Mouse (Mus musculus) liver, embryonic 13.5 days (tissue): Measurements from ENCODE around the gene Gnpnat1. TPM values are rescaled to one million over a fixed set of nuclear protein-coding genes. Genes with fewer than 3 reads are reported as not detected.
A peak's percentile ranks its signal among the peaks of the same experiment; 100 is the strongest.
"Not testable (repeated sequence)": the region's sequence is repeated elsewhere in the genome, so short reads cannot be mapped to it uniquely, and the experiment has no call there.

Source experiments
- ATAC-seq: fragments of 200-750 bp; cut with Nextera tagmentation; 2 replicates; pipeline ENCODE4 v1.8.0; 2017; ENCODE audit warnings: low read depth, mild to moderate bottlenecking, moderate number of reproducible peaks, moderate library complexity
- DNase-seq: peaks from one replicate; pipeline ENCODE4 v3.0.0; 2022
- H3K27ac ChIP-seq: fragments of 300-500 bp; sonication (generic); 2 replicates; pipeline ENCODE4 v1.5.1; 2015; ENCODE audit warnings: moderate library complexity, mild to moderate bottlenecking, inconsistent platforms
- H3K27me3 ChIP-seq: fragments of 300-500 bp; sonication (generic); 2 replicates; pipeline ENCODE4 v1.6.1; 2015; ENCODE audit warnings: mild to moderate bottlenecking, inconsistent platforms
- H3K36me3 ChIP-seq: fragments of 300-500 bp; sonication (generic); 2 replicates; pipeline ENCODE4 v1.6.1; 2015; ENCODE audit warnings: mild to moderate bottlenecking, inconsistent platforms
- H3K4me1 ChIP-seq: fragments of 300-500 bp; sonication (generic); replicated peaks from 2 replicates; pipeline ENCODE4 v1.6.1; 2015; ENCODE audit warnings: inconsistent platforms
- H3K4me2 ChIP-seq: fragments of 300-500 bp; sonication (generic); 2 replicates; pipeline ENCODE4 v1.6.1; 2015; ENCODE audit warnings: inconsistent platforms, mild to moderate bottlenecking, moderate library complexity
- H3K4me3 ChIP-seq: fragments of 300-500 bp; sonication (generic); replicated peaks from 2 replicates; pipeline ENCODE4 v1.5.1; 2015; ENCODE audit warnings: mild to moderate bottlenecking, inconsistent platforms
- H3K9ac ChIP-seq: fragments of 300-500 bp; sonication (generic); 2 replicates; pipeline ENCODE4 v1.6.1; 2015; ENCODE audit warnings: mild to moderate bottlenecking, inconsistent platforms
- H3K9me3 ChIP-seq: fragments of 300-500 bp; sonication (generic); replicated peaks from 2 replicates; pipeline ENCODE4 v1.6.1; 2016; ENCODE audit warnings: inconsistent platforms
- WGBS: fragments of 180-500 bp; shearing (Covaris S2); methylation state at CpG from one replicate; pipeline ENCODE4 v1.1.7; 2015; ENCODE audit not compliant: insufficient replicate concordance; 5-methylcytosine and 5-hydroxymethylcytosine counted together
- polyA plus RNA-seq: library from polyadenylated mRNA; unstranded; fragments of >200 nt; fragmentation: Nextera tagmentation; extraction: Ambion mirVana; gene quantifications from 2 replicates; pipeline ENCODE4 v1.2.1, GENCODE M21; 2015

Gene Gnpnat1
- 31.9 and 39.9 TPM in 2 replicates for polyA plus RNA-seq

DNA sequence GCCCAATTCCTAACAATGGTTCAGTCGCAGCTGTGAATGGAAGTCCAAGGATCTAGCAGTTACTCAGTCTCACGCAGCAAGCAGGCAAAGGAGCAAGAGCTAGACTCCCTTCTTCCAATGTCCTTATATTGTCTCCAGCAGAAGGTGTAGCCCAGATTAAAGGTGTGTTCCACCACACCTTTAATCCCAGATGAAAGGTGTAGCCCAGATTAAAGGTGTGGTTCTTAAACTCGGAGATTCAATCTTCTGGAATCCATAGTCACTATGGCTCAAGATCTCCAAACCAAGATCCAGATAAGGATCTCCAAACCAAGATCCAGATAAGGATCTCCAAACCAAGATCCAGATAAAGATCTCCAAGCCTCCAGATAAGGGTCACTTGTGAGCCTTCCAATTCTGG is at the start of gene Gnpnat1:
Gene Gnpnat1 (minus strand): TSS at position 101 of the 400 bp plus-strand sequence.
- ATAC-seq, H3K27me3 ChIP-seq, H3K4me2 ChIP-seq, H3K4me1 ChIP-seq, H3K27ac ChIP-seq, H3K9me3 ChIP-seq, DNase-seq, H3K9ac ChIP-seq, H3K36me3 ChIP-seq, H3K4me3 ChIP-seq: not testable (repeated sequence)
- 68% methylated on average over 2 of the region's 3 CpGs for WGBS

DNA sequence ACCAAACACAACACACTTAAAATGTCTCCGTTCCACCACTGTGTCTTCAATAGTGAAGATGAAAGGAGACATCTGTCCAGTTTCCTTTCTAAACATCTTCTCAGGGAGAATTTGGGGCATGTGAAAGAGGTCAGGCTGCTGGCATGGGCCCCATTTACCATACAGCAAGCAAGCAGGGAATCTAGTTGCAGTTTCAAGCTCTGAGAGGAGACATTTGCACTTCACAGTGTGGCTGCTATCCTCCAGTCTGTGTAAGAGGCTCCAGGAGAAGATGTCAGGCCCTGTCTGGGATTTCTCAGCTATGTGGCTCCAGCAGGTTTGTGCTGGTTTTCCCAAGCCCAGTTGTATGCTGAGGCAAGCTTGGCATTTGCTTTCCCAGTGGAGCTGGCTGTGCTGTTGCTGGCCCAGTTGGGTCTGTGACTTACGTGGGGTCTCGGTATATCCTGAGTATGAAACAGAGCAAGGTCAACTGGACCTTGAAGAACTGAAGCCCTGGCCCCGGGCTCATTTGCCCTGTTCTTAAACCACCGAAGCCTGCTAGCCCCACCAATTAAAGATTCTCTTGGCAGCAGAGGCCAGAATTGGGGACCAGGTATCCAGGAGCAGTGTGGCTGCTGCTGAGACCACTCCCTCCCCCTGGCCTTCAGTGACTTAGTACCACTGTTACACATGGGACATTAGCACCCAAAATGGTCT is 49.0 kb upstream of the Gnpnat1 start:
- Histone ChIP-seq H3K9ac (no peak overlapping the region), H3K9me3 (no peaks in the 10 kb centered on the region), H3K27me3 (no peaks in the 10 kb centered on the region), H3K4me1 (peaks cover 56% of the 10 kb centered on the region), H3K4me2 (no peak overlapping the region), H3K27ac (peak overlapping the region; percentile 57), H3K36me3 (no peaks in the 10 kb centered on the region), H3K4me3 (no peak overlapping the region)
- ATAC-seq (no peak), DNase-seq (no peak)
- WGBS, result 73% methylated on average over 5 of the region's 5 CpGs

DNA sequence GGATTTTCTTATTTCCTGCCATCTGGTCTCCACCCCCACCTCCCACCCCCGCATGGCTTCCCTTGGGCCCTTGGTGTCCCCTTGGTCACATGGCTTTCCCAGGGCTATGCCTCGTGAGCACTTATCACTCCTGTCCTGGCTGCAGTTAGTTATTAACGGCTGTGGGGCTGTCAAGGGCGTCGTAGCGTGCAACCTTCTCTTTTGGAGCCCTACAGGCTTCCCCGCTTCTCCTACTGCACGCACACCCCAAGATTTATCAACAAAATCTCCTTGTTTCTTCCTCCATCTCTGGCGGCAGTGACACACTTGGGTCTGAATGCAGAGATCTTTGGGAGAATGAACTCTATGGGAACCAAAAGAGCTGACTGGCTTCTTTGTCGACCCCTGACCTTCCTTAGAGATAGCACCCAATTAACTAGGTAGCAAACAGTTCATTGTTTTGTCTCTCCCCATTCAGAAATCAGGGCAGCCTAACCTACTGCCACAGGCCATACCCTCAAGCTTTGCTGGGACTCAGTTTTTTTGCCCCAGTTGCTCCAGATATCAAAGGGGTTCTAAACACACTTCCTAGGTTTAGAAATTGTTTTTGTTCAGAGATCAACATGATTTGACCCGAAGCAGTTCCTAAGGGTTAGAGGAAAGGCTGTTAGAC is 48.3 kb upstream of the Gnpnat1 start:
- Histone ChIP-seq H3K9me3 (no peaks in the 10 kb centered on the region), H3K36me3 (no peaks in the 10 kb centered on the region), H3K4me3 (no peak overlapping the region), H3K4me1 (peaks cover 56% of the 10 kb centered on the region), H3K4me2 (peak overlapping the region; percentile 22; the same call in 1 of the 2 replicates), H3K9ac (no peak overlapping the region), H3K27ac (peak overlapping the region; percentile 57), H3K27me3 (no peaks in the 10 kb centered on the region)
- ATAC-seq, result peak; percentile 72
- DNase-seq, result no peak
- 7% methylated on average over 11 of the region's 11 CpGs for WGBS

DNA sequence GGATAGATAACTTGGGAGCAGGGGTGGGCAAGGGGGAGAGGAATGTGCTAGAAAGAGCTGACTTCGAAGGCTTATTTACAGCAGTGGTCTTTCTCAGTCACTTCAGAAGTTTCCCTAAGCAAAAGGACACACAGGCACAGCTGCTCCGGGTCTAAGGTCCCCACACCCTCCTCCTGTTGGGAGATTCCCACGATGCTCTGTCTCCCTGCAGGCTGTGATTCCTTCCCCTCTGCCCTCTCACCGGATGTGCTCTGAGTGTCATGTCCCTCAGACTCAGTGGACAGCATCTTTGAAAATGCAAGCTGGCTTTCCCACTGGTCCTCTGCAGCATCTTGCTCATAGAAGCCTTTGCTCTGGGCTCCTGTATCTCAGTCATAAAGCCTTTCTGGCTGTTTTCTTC is 47.4 kb upstream of the Gnpnat1 start:
- 41% methylated on average over 4 of the region's 4 CpGs for WGBS
- Histone ChIP-seq H3K4me3 (no peak overlapping the region), H3K4me2 (no peak overlapping the region), H3K4me1 (peaks cover 56% of the 10 kb centered on the region), H3K9me3 (no peaks in the 10 kb centered on the region), H3K27me3 (no peaks in the 10 kb centered on the region), H3K36me3 (no peaks in the 10 kb centered on the region), H3K9ac (no peak overlapping the region), H3K27ac (peak overlapping the region; percentile 57)
- ATAC-seq (no peak), DNase-seq (no peak)

DNA sequence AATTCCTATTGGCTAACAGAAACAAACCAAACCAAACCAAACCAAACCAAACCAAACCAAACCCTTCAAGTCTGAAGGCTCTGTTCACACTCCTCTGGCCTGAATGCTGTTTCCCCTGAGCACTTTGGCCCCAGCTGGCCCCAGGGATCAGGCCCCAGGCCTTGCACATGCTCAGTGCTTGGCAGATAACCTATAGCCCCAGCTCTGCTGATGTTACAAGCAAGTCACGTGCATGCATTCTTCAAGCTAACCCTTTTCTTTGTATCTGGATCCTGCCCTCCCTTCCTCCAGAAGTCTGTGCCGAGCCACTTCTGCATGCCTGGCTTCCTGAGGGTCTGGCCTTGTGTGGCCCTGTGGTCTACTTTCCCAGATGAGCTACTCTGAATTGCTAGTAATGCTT is 46.4 kb upstream of the Gnpnat1 start:
- Histone ChIP-seq H3K9ac (no peak overlapping the region), H3K4me1 (peaks cover 48% of the 10 kb centered on the region), H3K9me3 (no peaks in the 10 kb centered on the region), H3K27me3 (no peaks in the 10 kb centered on the region), H3K36me3 (no peaks in the 10 kb centered on the region), H3K4me2 (no peak overlapping the region), H3K27ac (no peak overlapping the region), H3K4me3 (no peak overlapping the region)
- DNase-seq (no peak), ATAC-seq (peak; percentile 40; the same call in 1 of the 2 replicates)
- WGBS, result 19% methylated on average over 2 of the region's 2 CpGs

DNA sequence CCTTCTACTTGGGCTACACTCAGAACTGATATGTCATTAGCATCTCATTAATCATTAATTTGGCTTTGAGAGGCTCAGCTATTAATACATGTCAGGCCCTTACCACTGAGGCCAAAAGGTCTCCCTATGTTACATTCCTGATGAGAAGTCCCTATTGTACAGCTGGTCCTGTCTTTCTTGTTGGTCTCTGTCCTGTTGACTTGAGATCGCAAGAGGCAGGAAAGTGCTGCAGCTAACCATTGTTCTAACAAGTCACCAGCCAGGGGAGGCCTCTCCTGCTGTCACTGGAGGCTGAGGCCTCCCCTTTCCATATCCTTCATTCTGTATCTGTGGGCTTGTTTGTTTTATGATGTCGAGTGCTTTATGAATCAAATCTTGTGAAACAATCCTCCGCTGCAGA is 42.1 kb upstream of the Gnpnat1 start:
- no peak overlapping the region for H3K27ac ChIP-seq
- 72% methylated on average over 3 of the region's 3 CpGs for WGBS
- no peak for DNase-seq
- no peaks in the 10 kb centered on the region for H3K27me3 ChIP-seq
- no peak overlapping the region for H3K4me3 ChIP-seq
- peak overlapping the region; percentile 15; the same call in 1 of the 2 replicates for H3K9ac ChIP-seq
- no peak overlapping the region for H3K4me2 ChIP-seq
- no peaks in the 10 kb centered on the region for H3K9me3 ChIP-seq
- no peaks in the 10 kb centered on the region for H3K36me3 ChIP-seq
- H3K4me1 ChIP-seq, result peaks cover 41% of the 10 kb centered on the region
- no peak for ATAC-seq

DNA sequence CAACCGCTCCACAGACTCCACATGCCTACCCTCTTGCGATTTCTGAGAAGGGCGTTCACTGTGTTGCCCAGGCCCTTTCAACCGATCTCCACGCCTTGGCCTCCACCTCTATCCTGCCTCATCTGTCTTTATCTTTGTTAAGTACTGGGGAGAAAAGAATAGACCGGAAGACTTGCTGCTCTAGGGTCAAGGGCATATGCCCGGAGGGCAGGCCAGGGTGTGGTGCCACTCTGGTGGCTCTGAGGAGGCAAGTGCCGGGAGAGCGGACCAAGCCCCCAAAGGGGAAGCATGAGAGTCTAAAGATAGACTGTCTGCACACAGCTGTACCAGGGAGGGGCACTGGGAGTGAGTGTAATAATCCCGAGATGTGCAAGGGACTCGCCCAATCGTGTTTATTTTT is 40.7 kb upstream of the Gnpnat1 start:
- H3K4me1 ChIP-seq, result peaks cover 30% of the 10 kb centered on the region
- H3K4me3 ChIP-seq, result 0 out of 2 replicates have a peak overlapping the region, but pooled peaks have one; percentile 12
- no peaks in the 10 kb centered on the region for H3K9me3 ChIP-seq
- 26% methylated on average over 12 of the region's 12 CpGs for WGBS
- peak overlapping the region; percentile 63 for H3K27ac ChIP-seq
- peak overlapping the region; percentile 28; the same call in 1 of the 2 replicates for H3K9ac ChIP-seq
- ATAC-seq, result peak; percentile 90
- no peaks in the 10 kb centered on the region for H3K36me3 ChIP-seq
- peak overlapping the region; percentile 32 for H3K4me2 ChIP-seq
- peak; percentile 33 for DNase-seq
- no peaks in the 10 kb centered on the region for H3K27me3 ChIP-seq

DNA sequence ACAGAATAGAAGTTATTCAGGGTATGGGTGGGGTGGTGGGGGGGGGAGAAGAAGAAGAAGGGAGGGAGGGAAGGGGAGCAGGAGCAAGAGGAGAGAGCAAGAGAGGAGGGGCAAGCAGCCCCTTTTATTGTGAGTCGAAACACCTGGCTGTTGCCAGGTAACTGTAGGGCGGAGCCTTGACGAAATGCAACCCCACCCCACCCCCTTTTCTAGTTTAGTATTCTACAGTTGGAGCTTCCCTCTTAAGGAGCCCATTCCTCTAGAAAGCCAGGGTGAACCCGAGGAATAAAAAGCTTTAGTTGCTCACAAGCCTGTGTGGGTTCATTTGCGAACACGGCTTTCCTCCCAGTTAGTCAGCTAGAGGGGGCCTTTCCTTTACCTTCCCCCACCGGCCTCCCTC is 40.2 kb upstream of the Gnpnat1 start:
- H3K4me3 ChIP-seq, result no peak overlapping the region
- 61% methylated on average over 7 of the region's 7 CpGs for WGBS
- peak; percentile 13; the same call in 1 of the 2 replicates for ATAC-seq
- H3K36me3 ChIP-seq, result no peaks in the 10 kb centered on the region
- peaks cover 30% of the 10 kb centered on the region for H3K4me1 ChIP-seq
- DNase-seq, result no peak
- no peaks in the 10 kb centered on the region for H3K9me3 ChIP-seq
- H3K9ac ChIP-seq, result peak overlapping the region; percentile 28; the same call in 1 of the 2 replicates
- H3K27ac ChIP-seq, result peak overlapping the region; percentile 63; the same call in 1 of the 2 replicates
- no peaks in the 10 kb centered on the region for H3K27me3 ChIP-seq
- H3K4me2 ChIP-seq, result peak overlapping the region; percentile 32

DNA sequence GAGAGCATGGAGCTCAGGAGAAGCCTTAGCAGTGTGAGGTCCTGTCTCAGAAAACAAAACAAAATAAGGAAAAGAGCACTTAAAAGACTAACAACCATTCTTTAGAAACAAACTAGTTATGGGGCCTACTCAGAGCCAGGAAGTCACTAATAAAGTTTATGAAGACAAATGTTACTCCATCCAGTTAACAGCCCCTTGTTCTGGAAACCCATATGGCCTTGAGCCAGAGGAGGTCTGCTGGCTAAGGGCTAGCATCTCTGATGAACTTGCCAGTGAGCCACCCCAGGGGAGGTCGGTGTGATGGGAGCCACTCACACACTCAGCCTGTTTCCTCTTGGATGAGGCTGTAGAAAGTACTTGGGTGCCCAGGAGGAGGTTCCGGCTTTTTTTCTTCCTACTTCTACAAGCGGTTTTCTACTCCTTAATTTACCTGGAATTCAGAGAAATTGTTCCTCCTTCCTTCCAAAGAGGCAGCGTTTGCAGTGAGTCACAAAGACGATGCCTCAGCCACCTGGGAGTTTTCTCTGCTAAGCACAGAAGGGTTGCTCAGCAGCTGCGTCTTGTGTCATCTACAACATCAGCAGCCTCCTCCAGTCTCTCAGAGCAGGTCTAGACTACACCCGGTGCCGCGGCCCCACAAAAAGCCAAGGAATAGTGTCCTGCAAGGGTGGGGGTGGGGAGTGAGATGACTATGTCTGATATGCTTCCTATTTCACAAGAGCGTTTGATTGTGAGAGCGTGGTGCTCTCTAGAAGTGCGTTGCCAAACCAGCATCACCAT is 38.3 kb upstream of the Gnpnat1 start:
- H3K9ac ChIP-seq, result no peak overlapping the region
- ATAC-seq (no peak), DNase-seq (no peak)
- no peaks in the 10 kb centered on the region for H3K9me3 ChIP-seq
- WGBS, result 41% methylated on average over 12 of the region's 12 CpGs
- no peak overlapping the region for H3K27ac ChIP-seq
- peaks cover 30% of the 10 kb centered on the region for H3K4me1 ChIP-seq
- H3K27me3 ChIP-seq, result no peaks in the 10 kb centered on the region
- no peak overlapping the region for H3K4me2 ChIP-seq
- H3K36me3 ChIP-seq, result no peaks in the 10 kb centered on the region
- no peak overlapping the region for H3K4me3 ChIP-seq

DNA sequence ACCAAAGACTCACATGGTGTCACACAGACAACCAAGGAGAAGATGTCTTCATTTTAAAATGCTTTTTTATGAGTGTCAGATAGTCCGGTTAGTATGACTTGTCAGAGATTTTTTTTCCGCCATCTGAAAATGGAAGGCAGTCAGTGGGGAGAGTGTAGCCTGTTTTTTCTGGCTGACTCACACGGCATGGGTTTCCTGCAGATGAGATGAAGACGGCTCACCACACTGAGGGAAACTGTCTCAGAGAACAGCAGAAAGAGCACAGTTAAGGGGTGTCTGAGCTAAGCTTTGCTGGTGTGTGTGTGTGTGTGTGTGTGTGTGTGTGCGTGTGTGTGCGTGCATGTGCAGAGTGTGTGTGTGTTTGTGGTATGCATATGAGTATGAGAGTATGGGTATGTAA is 36.6 kb upstream of the Gnpnat1 start:
- Histone ChIP-seq H3K4me1 (peaks cover 30% of the 10 kb centered on the region), H3K9ac (no peak overlapping the region), H3K27me3 (no peaks in the 10 kb centered on the region), H3K4me3 (no peak overlapping the region), H3K27ac (no peak overlapping the region), H3K9me3 (no peaks in the 10 kb centered on the region), H3K36me3 (no peaks in the 10 kb centered on the region), H3K4me2 (no peak overlapping the region)
- ATAC-seq, result no peak
- WGBS, result 67% methylated on average over 6 of the region's 6 CpGs
- no peak for DNase-seq

DNA sequence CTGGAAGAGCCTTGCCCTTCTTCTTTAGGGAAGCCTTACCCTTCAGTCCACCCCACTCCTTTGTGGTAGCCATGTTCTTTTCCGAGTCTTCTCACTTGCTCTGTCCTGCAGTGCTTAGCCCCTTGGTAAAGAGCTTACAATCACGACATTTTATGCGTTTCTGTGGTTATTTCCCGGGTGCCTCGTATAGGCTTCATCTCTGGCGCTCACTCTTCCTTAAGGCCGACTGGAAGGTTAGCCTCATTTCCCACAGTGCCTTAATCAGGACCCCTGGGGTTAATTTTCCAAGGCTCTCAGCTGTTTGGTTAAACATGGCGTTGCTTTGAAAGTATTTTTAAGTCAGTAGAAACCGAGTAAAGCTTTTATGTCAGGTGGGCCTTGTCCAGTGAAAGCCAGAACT is 34.7 kb upstream of the Gnpnat1 start:
- no peak for DNase-seq
- Histone ChIP-seq H3K27ac (no peak overlapping the region), H3K4me1 (peaks cover 14% of the 10 kb centered on the region), H3K4me3 (no peak overlapping the region), H3K9ac (no peak overlapping the region), H3K9me3 (no peaks in the 10 kb centered on the region), H3K4me2 (no peak overlapping the region), H3K36me3 (no peaks in the 10 kb centered on the region), H3K27me3 (no peaks in the 10 kb centered on the region)
- 64% methylated on average over 9 of the region's 9 CpGs for WGBS
- no peak for ATAC-seq
